Mouse (Mus musculus) cerebellum, adult 2 months (tissue): Measurements from ENCODE around the gene Pla2g4e.

Source experiments
- CTCF ChIP-seq: fragments of 200-500 bp; IDR thresholded peaks from 2 replicates; pipeline ENCODE4 v1.5.1; 2011; ENCODE audit warnings: low read depth, mild to moderate bottlenecking, control low read depth, low read length, moderate library complexity, borderline replicate concordance; ENCODE audit not compliant: insufficient read depth
- POLR2A ChIP-seq: fragments of 200-500 bp; IDR thresholded peaks from 2 replicates; pipeline ENCODE4 v1.6.1; 2011; ENCODE audit warnings: low read length, control low read depth, borderline replicate concordance; ENCODE audit not compliant: insufficient read depth

- TF ChIP-seq CTCF (no peak), POLR2A (no peak)
These were observed 40.5 kb upstream of the Pla2g4e start for GRCm38 (mm10) chr2:120285639-120286038.
